Mouse (Mus musculus): ENCODE measurements around the gene Emp2.

GRCm38 (mm10) chr16:10306101-10306500 is 7.7 kb downstream of the Emp2 start:
- TF ChIP-seq CTCF (IDR thresholded peaks at IDR 0.05; ENCODE audit: low read depth) (no peak), EP300 (IDR thresholded peaks at IDR 0.05; ENCODE audit: low read depth) (no peak)

All from liver, postnatal 0 days (tissue).